Mouse (Mus musculus) myocyte (in vitro differentiated cells): ENCODE data around the gene Rp2. TPM values are rescaled to one million over a fixed set of nuclear protein-coding genes. Genes with fewer than 3 reads are reported as not detected.
"Not testable (repeated sequence)": the region's sequence is repeated elsewhere in the genome, so short reads cannot be mapped to it uniquely, and the experiment has no call there.

Experiments used
- H3K27me3 ChIP-seq: one replicate; pipeline ENCODE4 v1.6.1; 2011; ENCODE audit not compliant: control insufficient read depth, insufficient read depth, insufficient read length
- H3K36me3 ChIP-seq: one replicate; pipeline ENCODE4 v1.6.1; 2011; ENCODE audit not compliant: control insufficient read depth, insufficient read depth
- H3K4me2 ChIP-seq: one replicate; pipeline ENCODE4 v1.6.1; 2011; ENCODE audit warnings: low read depth, control low read depth
- H3K4me3 ChIP-seq: one replicate; pipeline ENCODE4 v1.5.1; 2011; ENCODE audit warnings: mild to moderate bottlenecking, control low read depth, moderate library complexity
- H3K79me2 ChIP-seq: one replicate; pipeline ENCODE4 v1.6.1; 2011; ENCODE audit not compliant: control insufficient read depth, insufficient read depth
- H3ac ChIP-seq: one replicate; pipeline ENCODE4 v1.6.1; 2011; ENCODE audit not compliant: control insufficient read depth, insufficient read length
- CEBPB ChIP-seq: IDR thresholded peaks from 2 replicates; pipeline ENCODE4 v1.6.1; 2011; ENCODE audit warnings: mild to moderate bottlenecking, moderate library complexity; ENCODE audit not compliant: poor library complexity, insufficient read depth, severe bottlenecking
- E2F4 ChIP-seq: IDR thresholded peaks from one replicate; pipeline ENCODE4 v1.6.1; 2011; ENCODE audit warnings: mild to moderate bottlenecking, control low read depth, moderate library complexity; ENCODE audit not compliant: insufficient read depth
- MAX ChIP-seq: IDR thresholded peaks from one replicate; pipeline ENCODE4 v1.6.1; 2011; ENCODE audit warnings: low read depth, mild to moderate bottlenecking, control low read depth
- MYOD1 ChIP-seq, 3 experiments: IDR thresholded peaks; one replicate each; pipeline ENCODE4 v1.6.1; 2011; ENCODE audit warnings: control low read depth in 2 of 3, low read depth in 2 of 3, mild to moderate bottlenecking in 2 of 3, moderate library complexity in 1 of 3; ENCODE audit not compliant: insufficient read length in 2 of 3, control insufficient read depth in 1 of 3
- MYOG ChIP-seq, 3 experiments: IDR thresholded peaks; one replicate each; pipeline ENCODE4 v1.6.1; 2011; ENCODE audit warnings: control low read depth in 2 of 3, low read depth in 2 of 3, mild to moderate bottlenecking in 2 of 3; ENCODE audit not compliant: insufficient read length in 2 of 3, control insufficient read depth in 1 of 3, insufficient read depth in 1 of 3
- POLR2A ChIP-seq: IDR thresholded peaks from one replicate; pipeline ENCODE4 v1.6.1; 2011; ENCODE audit warnings: low read depth, mild to moderate bottlenecking, control low read depth, moderate library complexity; ENCODE audit not compliant: insufficient read length
- POLR2AphosphoS2 ChIP-seq: IDR thresholded peaks from one replicate; pipeline ENCODE4 v1.6.1; 2011; ENCODE audit warnings: low read depth, control low read depth; ENCODE audit not compliant: insufficient read length
- REST ChIP-seq: IDR thresholded peaks from one replicate; pipeline ENCODE4 v1.6.1; 2011; ENCODE audit warnings: mild to moderate bottlenecking, control low read depth, moderate library complexity; ENCODE audit not compliant: insufficient read depth, insufficient read length
- SRF ChIP-seq: IDR thresholded peaks from one replicate; pipeline ENCODE4 v1.6.1; 2011; ENCODE audit warnings: low read depth; ENCODE audit not compliant: control insufficient read depth, insufficient read length
- TCF12 ChIP-seq: IDR thresholded peaks from one replicate; pipeline ENCODE4 v1.6.1; 2011; ENCODE audit warnings: mild to moderate bottlenecking, control low read depth; ENCODE audit not compliant: poor library complexity, insufficient read depth, severe bottlenecking
- TCF3 ChIP-seq: IDR thresholded peaks from one replicate; pipeline ENCODE4 v1.6.1; 2011; ENCODE audit warnings: low read depth, control low read depth; ENCODE audit not compliant: insufficient read length
- USF1 ChIP-seq: IDR thresholded peaks from one replicate; pipeline ENCODE4 v1.6.1; 2011; ENCODE audit warnings: low read depth, mild to moderate bottlenecking, control low read depth, moderate library complexity
- polyA plus RNA-seq: library from polyadenylated mRNA; unstranded; fragments of >200 nt; fragmentation: generic; extraction: Trizol; gene quantifications from one replicate; pipeline ENCODE4 v1.2.1, GENCODE M21; 2012; ENCODE audit warnings: missing spikeins

The Rp2 gene
- polyA plus RNA-seq, 1 experiment, result 2.3 TPM

DNA sequence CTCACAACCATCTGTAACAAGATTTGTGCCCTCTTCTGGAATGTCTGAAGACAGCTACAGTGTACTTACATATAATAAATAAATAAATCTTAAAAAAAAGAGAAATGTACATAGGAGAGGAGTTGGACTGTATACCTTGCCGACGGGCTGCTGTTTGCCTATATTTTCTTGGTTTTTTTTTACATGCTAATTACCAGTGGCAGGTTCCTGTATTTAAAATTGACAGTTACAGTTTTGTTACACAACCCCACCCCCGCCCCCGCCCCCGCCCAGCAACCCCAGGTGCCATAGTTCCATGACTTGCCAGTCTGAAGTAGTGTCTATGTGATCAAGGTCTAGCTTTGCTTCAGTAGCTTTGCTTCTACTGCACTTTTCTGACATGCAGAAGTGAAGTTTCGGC lies 18.0 kb downstream of the Rp2 start:
- H3K36me3 ChIP-seq, result no peaks in the 10 kb centered on the region
- no peak overlapping the region for H3K4me2 ChIP-seq
- TF ChIP-seq TCF3 (no peak), MAX (no peak), MYOG (IDR thresholded peaks at IDR 0.05; ENCODE audit: control insufficient read depth in 1 of 3, insufficient read depth in 1 of 3, insufficient read length in 2 of 3, low read depth in 2 of 3) (no peak), POLR2AphosphoS2 (no peak), E2F4 (no peak), SRF (no peak), REST (no peak), USF1 (no peak), MYOD1 (IDR thresholded peaks at IDR 0.05; ENCODE audit: control insufficient read depth in 1 of 3, insufficient read length in 2 of 3, low read depth in 2 of 3) (no peak), CEBPB (no peak), TCF12 (no peak), POLR2A (no peak)
- H3ac ChIP-seq, result no peak overlapping the region
- no peaks in the 10 kb centered on the region for H3K79me2 ChIP-seq
- no peaks in the 10 kb centered on the region for H3K27me3 ChIP-seq
- no peak overlapping the region for H3K4me3 ChIP-seq

DNA sequence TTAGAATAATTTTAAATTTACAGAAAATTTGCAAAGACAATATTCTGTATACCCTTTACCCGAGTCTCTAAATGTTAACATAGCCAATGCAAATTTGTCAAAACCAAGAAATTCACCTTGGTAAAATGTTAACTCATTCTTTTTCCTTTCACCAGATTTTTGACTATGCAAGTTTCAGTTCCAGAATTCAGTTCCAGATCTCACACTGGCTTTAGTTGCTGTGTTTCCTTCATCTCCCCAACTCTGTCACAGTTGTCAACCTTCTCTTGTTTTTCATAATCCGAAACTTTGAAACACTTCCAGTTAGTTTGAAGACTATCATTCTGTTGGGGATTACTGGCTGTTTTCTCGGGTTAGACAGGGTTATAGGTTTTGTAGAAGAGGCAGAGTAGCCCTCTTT lies 22.7 kb downstream of the Rp2 start:
- no peak overlapping the region for H3K4me2 ChIP-seq
- no peak overlapping the region for H3ac ChIP-seq
- no peaks in the 10 kb centered on the region for H3K36me3 ChIP-seq
- H3K4me3 ChIP-seq, result no peak overlapping the region
- no peaks in the 10 kb centered on the region for H3K27me3 ChIP-seq
- no peaks in the 10 kb centered on the region for H3K79me2 ChIP-seq
- TF ChIP-seq TCF3 (no peak), SRF (no peak), CEBPB (no peak), POLR2AphosphoS2 (no peak), MAX (no peak), USF1 (no peak), REST (no peak)

DNA sequence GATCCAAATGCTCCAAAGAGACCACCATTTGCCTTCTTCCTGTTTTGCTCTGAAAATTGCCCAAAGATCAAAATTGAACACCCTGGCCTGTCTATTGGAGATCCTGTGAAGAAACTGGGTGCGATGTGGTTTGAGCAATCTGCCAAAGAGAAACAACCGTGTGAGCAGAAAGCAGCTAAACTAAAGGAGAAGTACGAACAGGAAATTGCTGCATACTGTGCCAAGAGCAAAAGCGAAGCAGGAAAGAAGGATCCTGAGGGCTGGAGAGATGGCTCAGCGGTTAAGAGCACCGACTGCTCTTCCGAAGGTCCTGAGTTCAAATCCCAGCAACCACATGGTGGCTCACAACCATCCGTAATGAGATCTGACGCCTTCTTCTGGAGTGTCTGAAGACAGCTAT lies 27.7 kb downstream of the Rp2 start:
- not testable (repeated sequence) for H3K27me3 ChIP-seq, H3K4me2 ChIP-seq, H3K79me2 ChIP-seq, H3K4me3 ChIP-seq, H3ac ChIP-seq, H3K36me3 ChIP-seq

DNA sequence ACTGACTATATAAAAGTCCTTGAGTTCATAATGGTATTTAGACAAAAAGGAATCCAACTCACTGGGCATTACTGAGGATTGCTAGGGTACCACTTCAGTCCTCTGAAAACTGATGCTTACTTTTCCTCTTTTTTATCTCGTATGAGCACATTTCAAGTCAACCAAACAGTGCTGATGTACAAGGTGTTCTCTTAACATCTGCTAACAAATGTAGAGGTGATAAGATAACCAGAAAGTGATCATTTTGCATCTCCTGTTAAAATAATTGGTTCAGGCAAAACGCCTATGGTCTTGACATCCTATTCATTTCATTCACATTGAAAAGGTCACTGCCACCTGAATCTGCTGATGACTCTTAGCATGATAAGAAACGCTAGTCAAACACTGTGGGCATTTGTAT lies 28.7 kb downstream of the Rp2 start:
- no peak for TF ChIP-seq MYOG (IDR thresholded peaks at IDR 0.05; ENCODE audit: control insufficient read depth in 1 of 3, insufficient read depth in 1 of 3, insufficient read length in 2 of 3, low read depth in 2 of 3)
- no peak for TF ChIP-seq POLR2AphosphoS2
- TF ChIP-seq MAX, result no peak
- no peak for TF ChIP-seq POLR2A
- no peak for TF ChIP-seq E2F4
- TF ChIP-seq USF1, result no peak
- TF ChIP-seq SRF, result no peak
- TF ChIP-seq TCF12, result no peak
- TF ChIP-seq CEBPB, result no peak
- TF ChIP-seq TCF3, result no peak
- no peak for TF ChIP-seq MYOD1 (IDR thresholded peaks at IDR 0.05; ENCODE audit: control insufficient read depth in 1 of 3, insufficient read length in 2 of 3, low read depth in 2 of 3)
- no peak for TF ChIP-seq REST
- Histone ChIP-seq H3K36me3 (no peaks in the 10 kb centered on the region), H3K79me2 (no peaks in the 10 kb centered on the region), H3ac (no peak overlapping the region), H3K4me2 (no peak overlapping the region), H3K4me3 (no peak overlapping the region), H3K27me3 (no peaks in the 10 kb centered on the region)

DNA sequence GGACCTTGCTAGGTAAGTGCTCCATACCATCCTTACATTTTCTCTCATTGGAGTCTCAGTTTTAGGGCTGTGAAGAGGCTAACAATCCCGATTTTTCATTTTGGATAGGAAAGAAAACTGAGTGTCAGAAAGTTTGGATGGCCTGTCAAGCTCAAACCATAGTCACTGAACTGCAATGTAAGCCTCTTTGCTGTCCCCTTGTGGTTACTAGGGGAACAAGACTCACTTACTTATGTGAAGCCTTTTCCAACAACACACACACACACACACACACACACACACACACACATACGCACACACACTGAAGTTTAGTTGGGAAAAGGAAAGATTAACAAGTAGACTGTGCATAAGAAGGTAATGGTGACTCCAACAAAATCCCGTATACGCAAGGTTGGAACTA lies 39.8 kb downstream of the Rp2 start:
- TF ChIP-seq MYOD1 (IDR thresholded peaks at IDR 0.05; ENCODE audit: control insufficient read depth in 1 of 3, insufficient read length in 2 of 3, low read depth in 2 of 3) (no peak), MAX (no peak), TCF3 (no peak), POLR2A (no peak), POLR2AphosphoS2 (no peak)
- Histone ChIP-seq H3K4me3 (no peak overlapping the region), H3K27me3 (no peaks in the 10 kb centered on the region), H3K36me3 (no peaks in the 10 kb centered on the region), H3K4me2 (no peak overlapping the region), H3K79me2 (no peaks in the 10 kb centered on the region), H3ac (no peak overlapping the region)
